Mouse (Mus musculus): ENCODE measurements at regions not wholly inside any gene's neighbourhood (a gene's known extent, or its start where the extent isn't known, plus 50 kb on each side); places are given as distances from the start of the nearest gene placed in this dataset.

DNA sequence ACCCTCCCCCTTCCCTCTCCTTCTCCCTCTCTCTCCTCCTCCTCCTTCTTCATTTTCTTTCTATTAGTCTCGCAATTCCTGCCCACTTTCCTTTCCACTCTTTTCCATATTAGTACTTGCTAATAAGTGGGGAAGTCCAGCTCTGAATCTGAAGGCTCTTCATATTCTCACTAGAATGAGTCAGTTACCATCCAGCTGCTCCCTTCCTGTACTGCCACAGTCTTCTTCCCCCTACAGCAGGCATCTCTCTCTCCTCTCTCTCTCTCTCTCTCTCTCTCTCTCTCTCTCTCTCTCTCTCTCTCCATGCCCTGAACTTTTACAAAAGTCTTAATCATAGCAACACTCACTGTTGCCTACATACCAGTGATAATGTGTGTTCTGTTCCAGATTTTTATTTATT, 226.6 kb upstream of the Pter start:
- no peak for DNase-seq (ENCODE audit: low spot score)

DNA sequence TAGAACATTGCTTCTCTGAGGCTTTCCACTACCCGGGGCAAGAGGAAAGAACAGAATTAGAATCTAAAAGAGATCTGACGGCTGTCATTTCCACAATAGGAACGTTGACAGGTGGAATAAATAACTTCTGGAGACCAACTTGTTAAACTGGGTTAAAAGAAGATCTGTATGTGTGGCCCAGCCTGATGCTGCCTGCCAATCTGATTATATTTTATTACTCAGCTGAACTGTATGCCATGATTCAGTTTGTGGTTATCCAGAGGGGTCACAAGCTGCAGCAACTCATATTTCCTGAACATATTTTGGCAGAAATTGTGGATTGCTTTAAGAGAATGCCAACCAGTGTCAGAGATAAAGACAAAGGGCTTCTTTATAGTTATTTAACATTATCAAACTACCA, 224.5 kb upstream of the Pter start:
- no peak for DNase-seq (ENCODE audit: low spot score)

DNA sequence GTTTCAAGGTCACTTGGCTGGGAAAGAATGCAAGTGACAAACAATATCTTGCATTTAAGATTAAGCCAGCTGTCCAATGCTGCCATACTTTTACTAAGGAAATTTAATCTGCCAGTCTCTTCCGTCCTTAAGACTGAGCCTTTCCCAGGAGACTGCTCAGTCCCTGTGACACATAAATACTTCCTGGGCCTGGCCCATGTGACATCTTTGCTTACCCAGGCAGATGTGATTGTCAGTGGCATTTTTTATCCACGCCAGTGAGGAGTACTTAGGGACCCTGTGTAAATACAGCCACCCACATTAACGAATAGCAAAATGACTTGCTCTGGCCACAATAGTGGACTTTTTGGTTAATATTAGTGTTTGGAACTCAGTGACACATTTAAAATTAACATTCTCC, 216.3 kb upstream of the Pter start:
- DNase-seq (ENCODE audit: low spot score) = no peak

DNA sequence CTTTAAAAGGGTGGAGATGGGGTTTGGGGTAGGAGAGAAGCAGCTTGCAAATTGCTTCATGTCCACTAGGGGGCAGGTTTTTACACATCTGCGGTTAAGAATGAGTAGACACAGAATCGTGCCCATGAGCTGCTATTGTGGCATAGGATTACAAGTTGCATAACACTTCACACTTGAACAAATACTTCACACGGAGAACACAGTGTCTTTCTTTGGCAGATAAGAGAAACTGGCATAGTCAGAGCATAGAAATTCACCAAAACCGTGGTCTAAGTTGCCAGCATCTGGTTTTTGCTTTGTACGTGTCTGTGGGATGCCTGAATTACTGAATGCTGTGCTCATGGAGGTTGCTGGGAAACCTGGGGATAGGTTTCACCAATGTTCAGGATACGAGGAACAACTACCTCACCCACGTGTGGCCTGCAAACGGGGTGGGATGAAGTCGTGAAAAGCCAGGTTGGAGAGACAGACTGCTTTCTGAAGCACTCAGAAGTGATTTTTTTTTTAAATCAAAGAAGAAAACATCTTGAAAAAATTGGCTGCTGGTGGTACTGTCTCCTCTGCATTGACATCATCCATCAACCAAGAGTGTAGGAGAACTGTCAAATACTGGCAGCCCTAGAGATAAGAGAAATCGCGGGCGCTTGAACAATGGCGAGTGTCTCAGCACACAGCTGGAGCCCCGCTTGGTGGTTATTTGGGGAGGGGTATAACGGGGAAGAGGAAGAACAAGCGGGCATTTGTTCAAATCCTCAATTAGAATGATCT, 214.5 kb upstream of the Pter start:
- DNase-seq (ENCODE audit: low spot score) = peak; percentile 24

DNA sequence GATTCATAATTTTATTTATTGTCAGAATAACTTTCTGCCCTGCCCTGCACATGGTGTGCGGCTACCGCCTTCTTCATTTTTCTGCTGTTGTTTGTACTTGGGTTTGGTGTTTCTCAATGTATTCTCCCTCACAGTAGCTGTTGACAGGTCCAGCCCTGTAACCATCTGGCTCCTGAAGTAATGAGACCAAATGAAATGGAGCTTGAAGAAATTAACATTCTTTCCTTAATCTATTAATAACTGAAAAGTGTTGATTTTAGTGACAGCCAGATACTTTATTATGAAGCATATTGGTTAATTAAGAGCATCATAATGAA, 214.0 kb upstream of the Pter start:
- no peak for DNase-seq (ENCODE audit: low spot score)

DNA sequence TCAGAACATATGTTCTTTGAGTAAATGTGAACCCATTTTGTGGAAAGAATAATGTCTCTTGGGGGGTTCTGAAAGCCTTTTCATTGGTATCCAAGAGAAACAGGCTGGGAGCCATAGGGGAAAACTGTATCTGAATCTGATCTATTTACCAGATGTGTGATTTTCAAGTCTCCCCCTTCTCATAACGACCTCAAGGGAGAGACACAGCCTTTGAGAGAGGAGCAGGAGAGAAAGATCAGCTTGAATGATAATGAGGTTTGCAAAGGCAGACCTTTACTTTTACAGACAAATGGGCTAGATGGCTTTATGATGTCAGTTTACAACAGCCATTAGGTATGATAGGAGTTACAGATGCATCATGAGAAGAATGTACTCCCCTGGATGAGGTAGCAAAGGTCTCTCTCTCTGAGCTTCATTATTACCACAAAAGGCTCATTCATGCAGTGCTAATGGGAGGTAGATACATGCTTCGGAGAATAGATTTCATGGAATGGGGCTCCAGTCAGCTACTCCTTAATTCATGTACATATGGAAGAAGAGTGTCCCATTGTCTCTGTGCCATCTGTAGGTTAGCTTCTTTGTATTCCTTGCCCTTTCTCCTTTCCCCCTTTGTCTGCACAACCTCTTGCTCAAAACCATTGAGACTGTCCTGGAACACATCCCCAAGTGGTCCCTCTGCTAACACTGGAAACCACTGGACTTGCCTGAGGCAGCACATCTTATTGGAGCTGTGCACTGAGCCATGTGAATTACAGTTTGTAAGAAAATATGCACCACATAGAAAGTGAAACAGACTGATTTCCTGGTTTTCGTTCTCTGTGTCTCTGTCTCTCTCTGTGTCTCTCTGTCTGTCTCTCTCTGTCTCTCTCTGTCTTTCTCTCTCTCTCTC, 207.5 kb upstream of the Pter start:
- no peak for DNase-seq (ENCODE audit: low spot score)

DNA sequence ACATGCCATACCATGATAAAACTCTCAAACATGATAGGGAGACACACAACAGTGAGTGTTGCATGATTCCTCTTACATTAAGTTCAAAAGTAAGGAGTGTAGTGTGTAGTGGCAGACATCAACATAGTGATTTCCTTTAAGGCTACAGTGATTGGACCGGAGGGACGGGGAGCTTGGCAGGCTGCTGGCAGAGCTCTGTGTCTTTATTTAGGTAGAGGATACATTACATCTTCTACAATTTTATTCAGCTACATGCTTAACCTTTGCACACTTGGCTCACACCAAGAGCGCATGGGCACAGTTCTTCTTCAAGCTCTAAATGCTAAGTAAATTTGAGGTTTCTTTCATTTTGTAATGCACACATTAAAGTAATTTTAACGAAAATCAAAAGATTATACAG, 194.6 kb upstream of the Pter start:
- DNase-seq (ENCODE audit: low spot score) = no peak

DNA sequence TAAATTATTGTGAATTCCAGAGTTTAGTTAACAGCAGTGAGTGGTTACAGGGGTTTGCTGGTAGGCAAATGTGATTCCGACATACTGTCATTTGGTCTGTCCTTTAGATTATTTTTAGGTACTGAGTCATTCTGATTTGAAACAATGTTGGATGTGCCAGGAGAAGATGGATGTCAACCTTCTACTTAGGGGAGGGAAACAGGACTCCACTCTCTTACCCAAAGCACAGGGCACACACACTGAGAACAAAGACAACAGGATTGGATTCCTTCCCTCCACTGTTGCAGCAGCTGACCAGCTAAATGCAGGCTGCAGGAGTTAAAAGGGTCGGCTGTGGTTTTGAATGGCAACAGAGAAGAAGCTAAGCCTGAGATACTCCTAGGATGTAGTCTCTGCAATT, 186.7 kb upstream of the Pter start:
- no peak for DNase-seq (ENCODE audit: low spot score)

DNA sequence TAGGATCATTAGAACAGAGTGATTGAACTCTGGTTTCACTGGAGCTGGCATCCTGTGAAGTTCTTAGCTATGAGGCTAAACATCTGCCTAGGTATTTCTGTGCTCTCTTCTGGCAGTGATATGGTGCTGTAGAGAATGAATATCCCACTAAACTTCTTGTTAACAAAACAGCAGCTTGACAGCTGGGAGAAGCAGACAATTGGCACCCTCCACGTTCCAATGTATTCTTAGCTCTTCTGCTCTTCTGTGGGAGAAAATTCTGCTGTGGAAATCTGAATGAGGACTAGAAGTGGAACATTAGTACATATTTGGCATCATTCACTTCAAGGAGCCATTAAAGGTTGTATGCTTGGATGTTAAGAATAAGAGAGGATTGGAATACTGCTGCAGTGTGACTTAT, 177.0 kb upstream of the Pter start:
- no peak for DNase-seq (ENCODE audit: low spot score)

DNA sequence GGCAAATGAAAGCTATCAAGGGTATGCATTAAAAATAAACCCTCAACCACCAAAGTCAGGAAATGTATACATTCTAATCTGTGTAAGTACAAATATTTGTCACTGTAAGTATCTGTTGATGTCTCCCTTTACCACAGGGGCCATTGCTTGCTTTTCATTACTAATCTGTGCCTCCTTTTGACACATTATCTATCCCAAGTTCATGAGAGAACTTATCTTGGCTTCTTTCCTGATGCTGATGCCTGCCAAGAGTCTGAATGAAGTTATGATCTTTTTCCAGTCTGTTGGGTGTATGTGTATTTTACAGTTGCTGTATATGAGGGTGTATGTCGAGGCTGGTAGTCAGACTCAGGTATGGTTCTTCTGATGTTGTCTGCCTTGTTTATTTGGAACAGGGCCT, 165.0 kb upstream of the Pter start:
- DNase-seq (ENCODE audit: low spot score) = no peak

DNA sequence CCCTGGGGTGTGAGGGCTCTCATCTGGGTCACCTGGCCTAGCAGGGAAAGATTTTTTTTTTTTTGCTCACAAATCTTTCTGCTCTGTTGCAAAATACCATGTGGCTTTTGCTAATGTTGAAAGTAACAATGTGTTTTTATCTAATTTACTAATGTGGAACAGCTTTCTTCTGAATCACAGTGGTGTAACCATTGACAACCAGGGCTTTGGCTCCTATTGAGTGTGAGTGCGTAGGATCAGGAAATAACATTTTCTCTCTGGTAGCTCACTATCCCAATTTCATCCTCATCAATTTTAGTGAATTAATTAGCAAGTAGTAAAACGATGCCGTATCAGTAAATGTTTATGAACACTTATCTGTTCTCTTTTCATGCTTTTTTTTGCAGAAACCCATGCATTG, 163.9 kb upstream of the Pter start:
- no peak for DNase-seq (ENCODE audit: low spot score)

DNA sequence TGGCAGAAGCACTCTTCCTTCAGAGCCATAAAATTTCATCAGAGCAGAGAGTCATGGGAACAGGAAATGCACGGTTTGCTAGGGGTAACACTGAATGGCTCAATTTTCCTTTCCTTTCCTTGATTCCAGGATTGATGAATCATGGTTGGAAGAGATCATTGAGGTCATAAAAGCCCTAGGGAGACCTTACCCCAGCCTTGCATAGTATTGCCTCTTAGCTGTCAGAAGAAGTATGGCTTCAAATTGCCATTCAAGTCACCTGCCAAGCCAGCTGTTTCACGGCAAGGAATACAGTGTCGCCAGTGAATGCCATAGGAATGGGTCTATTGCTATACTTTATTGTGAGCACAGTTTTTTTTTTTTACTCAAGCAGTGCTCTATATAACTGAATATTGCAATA, 162.4 kb upstream of the Pter start:
- DNase-seq (ENCODE audit: low spot score) = no peak

DNA sequence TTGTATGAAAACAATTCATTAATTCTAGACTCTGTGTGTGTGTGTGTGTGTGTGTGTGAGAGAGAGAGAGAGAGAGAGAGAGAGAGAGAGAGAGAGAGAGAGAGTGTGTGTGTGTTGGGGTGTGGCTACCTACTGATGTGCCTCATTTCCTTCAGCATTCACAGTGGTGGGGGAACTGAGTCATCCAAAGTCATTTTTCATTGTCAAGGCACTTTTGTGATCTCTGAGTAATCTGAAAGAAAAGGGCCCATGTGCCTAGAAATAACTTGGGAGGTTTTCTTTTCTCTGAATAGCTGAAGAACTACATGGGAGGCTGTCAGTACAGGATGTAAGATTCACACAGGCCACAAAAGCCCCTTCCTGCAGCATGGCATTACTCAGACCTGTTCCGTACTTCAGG, 159.3 kb upstream of the Pter start:
- DNase-seq (ENCODE audit: low spot score) = no peak

DNA sequence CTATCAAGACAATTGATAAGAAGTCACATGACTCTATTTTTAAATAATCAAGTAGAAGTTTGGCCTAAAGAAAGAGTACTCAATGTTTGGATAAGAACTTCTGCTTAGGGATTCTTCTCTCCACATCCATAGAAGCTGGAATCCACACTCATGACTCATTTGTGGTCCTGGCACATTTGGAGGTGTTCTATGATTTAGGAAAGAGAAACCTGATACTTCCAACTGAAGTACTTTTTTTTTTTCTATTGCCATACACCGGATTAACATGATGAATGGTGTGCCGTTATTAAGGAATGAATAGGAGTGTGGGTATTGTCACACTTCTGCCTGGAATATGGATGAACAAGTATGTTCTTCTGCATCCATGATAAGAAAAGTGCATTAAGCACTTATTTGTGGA, 158.5 kb upstream of the Pter start:
- DNase-seq (ENCODE audit: low spot score) = no peak

DNA sequence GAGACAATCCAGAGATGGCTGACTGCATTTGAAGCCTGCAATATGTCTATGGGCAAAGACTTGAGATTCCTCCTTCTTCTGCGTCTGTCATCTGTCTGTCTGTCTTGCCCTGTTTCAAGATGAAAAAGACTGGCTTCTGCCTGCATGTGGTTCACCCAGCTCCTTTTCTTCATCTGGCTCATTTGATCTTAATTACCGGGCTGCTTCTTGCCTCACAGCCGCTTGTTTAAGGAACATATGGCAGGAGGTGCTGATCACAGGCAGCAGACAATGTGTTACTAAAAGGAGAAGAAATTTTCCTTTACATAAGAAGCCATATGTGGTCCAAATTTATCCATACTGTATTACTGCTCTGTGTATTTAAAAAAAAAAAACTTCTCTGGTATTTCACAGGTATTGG, 147.0 kb upstream of the Pter start:
- DNase-seq (ENCODE audit: low spot score) = no peak

DNA sequence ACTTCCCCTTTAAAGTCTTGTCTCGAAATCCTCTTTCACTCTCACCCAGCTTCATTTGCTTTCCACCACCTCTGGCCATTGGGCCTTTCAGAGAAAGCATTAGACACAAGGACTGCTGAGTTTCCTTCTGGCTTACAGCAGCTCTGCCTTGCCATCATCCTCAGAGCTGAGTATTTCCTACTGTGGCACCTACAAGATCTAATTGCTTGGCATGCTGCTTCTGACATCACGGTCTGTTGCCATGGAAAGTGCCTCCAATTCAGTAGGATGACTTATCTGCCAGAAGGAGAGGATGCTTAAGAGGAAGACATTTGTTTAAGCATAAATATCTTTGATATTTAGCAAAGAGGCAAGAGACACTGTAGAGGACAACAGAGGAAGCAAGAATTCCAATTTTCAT, 146.1 kb upstream of the Pter start:
- DNase-seq (ENCODE audit: low spot score) = no peak

DNA sequence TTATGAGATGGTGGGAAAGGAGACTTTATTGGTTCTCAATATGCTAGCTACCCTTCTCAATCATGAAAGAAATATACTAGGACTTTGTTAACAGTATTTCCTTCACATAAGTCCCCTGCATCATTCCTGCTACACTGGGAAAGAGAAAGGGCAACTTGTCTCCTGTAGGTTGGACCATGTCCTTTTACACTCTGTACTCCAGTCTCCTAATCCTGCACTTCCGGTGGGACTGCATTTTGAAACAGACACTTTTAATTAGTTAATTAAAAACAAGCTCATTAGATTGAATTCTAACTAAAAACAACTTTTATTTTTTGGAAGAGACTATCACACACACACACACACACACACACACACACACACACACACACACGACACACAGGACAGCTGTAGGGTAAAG, 131.2 kb upstream of the Pter start:
- no peak for DNase-seq (ENCODE audit: low spot score)

DNA sequence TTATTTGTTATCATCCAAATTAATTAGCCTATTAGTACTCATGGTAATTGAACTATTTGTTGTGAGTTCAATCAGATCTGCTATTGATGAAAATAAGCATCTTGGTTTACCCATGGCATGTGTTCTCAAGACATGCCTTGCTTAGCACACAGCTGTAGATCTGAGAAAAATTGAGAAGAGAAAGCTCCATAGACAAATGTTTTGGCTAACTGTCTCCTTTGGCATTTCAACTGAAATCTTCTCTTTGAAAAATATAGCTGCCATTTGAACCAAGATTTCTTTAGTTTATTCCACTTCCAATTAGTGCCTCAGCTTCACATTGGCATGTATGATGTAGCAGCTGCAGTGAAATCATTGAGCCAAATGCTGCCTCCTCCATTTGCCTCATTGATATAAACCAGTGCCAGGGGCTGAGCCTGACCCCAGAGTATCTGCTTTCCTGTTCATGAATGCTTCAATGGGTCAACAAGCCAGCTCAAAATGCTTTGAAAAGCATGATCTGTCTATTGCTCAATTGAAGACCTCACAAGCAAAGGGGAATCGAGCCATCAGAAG, 126.1 kb upstream of the Pter start:
- no peak for DNase-seq (ENCODE audit: low spot score)

DNA sequence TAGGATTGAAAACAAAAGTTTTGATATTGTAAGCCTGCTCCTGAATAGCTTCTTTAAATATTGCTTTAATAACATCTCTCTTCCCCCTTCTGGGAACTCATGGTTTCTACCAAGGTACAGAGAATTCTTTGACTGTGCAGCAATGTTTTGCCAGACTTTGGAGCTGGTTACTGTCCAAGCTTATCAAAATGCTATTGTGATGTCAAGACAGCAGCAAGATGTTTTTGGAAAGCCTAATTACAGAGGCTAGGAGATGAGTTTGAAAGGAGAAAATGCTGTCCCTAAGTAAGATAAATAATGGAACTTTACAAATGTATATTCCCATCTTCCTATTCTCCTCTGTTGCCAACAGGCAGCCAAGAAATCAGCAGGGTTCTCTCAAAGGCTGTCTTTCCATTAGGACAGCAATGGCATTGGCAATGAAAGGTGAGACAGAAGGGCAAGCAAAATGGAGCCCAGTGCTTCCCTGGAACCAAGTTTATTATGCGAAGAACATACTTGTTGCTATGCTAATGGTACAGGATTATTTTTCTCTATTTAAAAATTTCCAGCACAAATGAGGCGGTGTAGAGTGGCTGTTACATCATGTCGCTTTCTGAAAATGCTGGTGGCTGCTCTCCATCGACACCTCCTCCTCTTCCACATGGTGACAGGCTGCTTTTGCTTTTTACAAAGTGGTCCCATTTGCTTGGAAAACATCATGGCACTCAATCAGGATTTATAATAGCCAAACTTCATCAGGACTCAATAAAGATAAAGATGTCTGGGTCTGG, 124.5 kb upstream of the Pter start:
- no peak for DNase-seq (ENCODE audit: low spot score)

DNA sequence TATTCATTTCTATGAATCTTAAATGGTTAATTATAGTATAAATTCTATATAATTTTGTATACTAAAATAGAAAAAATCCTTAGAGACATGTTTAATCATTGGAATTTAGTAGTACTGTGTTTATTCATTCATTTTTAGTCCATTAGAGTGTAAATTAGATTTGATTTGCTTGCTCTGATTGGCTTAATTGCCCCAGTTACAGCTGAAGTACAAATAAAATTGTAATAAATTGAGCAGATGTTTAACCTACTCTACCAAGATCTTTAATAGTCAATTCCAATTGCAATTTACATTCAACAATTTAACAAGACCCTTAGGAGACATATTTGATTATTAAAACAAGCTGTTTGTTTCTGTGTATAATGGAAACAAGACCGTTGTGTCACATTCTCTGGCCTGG, 121.2 kb upstream of the Pter start:
- no peak for DNase-seq (ENCODE audit: low spot score)

DNA sequence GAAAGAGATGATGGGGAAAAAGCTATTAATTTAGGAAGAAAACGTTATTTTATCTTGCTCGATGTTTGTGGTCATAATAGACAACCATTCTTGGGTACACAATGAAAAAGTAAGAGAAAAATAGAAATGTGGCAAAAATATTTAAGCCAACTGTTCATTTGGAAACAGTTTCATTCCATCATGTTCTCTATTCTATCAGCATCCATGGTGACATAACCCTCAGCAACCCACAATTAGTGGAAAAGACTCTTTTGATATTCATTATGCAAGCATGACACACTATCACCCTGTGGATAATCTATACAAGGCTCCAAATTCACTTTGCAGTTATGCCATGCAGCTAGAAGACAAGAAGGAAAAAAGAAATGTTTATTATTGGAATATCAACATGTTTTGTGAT, 118.7 kb upstream of the Pter start:
- DNase-seq (ENCODE audit: low spot score) = no peak

DNA sequence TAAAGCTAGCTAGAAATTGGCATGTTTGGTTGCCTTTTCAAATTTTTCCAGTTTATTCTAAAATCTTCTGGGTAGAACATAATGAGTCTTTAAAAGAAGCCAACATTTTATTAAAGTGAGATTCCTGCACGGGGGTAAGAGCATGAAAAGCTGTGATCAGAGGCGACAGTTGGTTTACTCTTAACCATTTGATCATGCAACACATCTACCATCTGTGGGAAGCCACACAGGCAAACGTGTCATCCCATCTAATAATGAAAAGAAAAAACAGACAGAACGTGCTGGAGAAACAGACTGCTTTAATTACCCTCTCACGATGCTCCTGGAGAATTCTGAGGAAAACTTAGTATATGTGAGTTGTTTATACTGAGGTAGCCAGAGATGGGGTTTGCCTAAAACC, 115.4 kb upstream of the Pter start:
- DNase-seq (ENCODE audit: low spot score) = no peak

DNA sequence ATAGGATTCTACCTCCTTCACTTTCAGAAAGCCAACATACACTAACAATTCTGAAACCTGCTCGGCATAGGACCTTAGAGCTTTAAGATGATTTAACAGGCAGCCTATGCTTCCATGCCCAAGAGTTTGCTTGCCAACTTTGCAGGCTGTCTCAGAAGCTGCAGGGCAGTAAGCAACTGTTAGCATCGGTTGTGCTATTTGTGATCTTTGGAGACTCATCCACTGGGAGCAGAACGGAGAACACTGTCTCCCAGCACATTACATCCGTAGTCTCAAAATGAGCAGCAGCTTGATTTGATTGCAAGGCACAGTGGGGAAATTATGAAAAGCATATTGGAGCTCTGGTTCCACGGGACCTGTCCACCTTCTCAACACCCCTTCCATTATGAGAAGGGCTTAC, 108.5 kb upstream of the Pter start:
- DNase-seq (ENCODE audit: low spot score) = no peak
